Mouse (Mus musculus) lung, adult 2 months (tissue): ENCODE data around the gene Patl2.

Experiments used
- CTCF ChIP-seq: fragments of 200-500 bp; IDR thresholded peaks from 2 replicates; pipeline ENCODE4 v1.5.1; 2011; ENCODE audit warnings: mild to moderate bottlenecking, low read length, control low read depth; ENCODE audit not compliant: insufficient read depth
- POLR2A ChIP-seq: fragments of 200-500 bp; IDR thresholded peaks from 2 replicates; pipeline ENCODE4 v1.6.1; 2011; ENCODE audit warnings: low read depth, mild to moderate bottlenecking, control low read depth, low read length, borderline replicate concordance; ENCODE audit errors: extremely low read depth

GRCm38 (mm10) chr2:122093844-122094243 lies 92.1 kb downstream of the Patl2 start:
- TF ChIP-seq CTCF (no peak), POLR2A (no peak)
